Mouse (Mus musculus): ENCODE measurements at regions not wholly inside any gene's neighbourhood (a gene's known extent, or its start where the extent isn't known, plus 50 kb on each side); places are given as distances from the start of the nearest gene placed in this dataset.

DNA sequence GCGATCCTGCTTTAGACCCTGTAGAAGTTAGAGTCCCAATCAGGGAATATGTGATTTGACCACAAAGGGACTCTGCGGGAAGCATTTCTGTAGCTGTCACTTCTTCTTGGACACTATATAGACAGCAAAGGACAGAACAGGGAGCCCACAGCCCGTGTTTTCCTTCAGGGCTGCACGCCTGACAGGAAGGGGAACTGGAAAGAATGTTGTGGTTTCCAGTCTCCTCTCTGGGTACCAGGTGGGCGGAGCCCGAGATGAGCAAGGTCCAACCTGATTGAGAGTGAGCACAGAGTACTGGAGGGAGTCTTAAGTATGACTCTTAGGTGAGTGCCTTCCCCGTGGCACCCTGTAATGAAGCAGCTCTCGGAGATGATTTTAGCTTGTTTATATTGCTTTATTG lies 346.8 kb upstream of the Gm10131 start:
- Histone ChIP-seq H3K4me3 (replicated peaks; ENCODE audit: control insufficient read depth, low read depth, low read length) (no peak overlapping the region), H3K27ac (ENCODE audit: control insufficient read depth, insufficient read depth, low read depth, low read length, poor library complexity) (no peak overlapping the region), H3K4me1 (ENCODE audit: control insufficient read depth, insufficient read depth, low read length) (no peaks in the 10 kb centered on the region)
- TF ChIP-seq POLR2A (IDR thresholded peaks at IDR 0.05; ENCODE audit: borderline replicate concordance, control insufficient read depth, low read depth, low read length) (no peak), CTCF (IDR thresholded peaks at IDR 0.05; ENCODE audit: control insufficient read depth, insufficient read depth, low read length) (no peak)
- WGBS = 33% methylated on average over 8 of the region's 8 CpGs

DNA sequence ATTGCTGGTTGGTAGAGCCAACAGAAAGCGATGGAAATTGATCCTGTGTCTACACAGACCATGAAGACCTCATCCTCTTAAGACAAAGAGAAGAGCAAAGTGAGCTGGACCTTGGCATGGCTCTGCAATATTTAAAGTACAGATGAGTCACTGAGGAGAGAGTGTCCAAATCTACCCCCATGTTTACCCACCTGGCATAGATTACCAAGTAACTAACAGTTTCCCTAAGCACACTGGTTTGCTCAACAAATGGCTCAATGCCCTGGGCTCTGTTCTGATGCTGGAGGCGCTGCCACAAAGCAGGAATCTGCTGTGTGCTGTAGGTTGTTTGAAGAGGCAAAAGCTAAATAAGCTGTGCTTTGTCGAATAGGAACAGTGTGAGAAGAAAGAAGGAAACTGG lies 345.0 kb upstream of the Gm10131 start:
- H3K4me1 ChIP-seq (ENCODE audit: control insufficient read depth, insufficient read depth, low read length) = no peaks in the 10 kb centered on the region
- H3K4me3 ChIP-seq (replicated peaks; ENCODE audit: control insufficient read depth, low read depth, low read length) = no peak overlapping the region
- TF ChIP-seq POLR2A (IDR thresholded peaks at IDR 0.05; ENCODE audit: borderline replicate concordance, control insufficient read depth, low read depth, low read length) (no peak), CTCF (IDR thresholded peaks at IDR 0.05; ENCODE audit: control insufficient read depth, insufficient read depth, low read length) (no peak)
- WGBS = 73% methylated on average over 3 of the region's 3 CpGs
- no peak overlapping the region for H3K27ac ChIP-seq (ENCODE audit: control insufficient read depth, insufficient read depth, low read depth, low read length, poor library complexity)

DNA sequence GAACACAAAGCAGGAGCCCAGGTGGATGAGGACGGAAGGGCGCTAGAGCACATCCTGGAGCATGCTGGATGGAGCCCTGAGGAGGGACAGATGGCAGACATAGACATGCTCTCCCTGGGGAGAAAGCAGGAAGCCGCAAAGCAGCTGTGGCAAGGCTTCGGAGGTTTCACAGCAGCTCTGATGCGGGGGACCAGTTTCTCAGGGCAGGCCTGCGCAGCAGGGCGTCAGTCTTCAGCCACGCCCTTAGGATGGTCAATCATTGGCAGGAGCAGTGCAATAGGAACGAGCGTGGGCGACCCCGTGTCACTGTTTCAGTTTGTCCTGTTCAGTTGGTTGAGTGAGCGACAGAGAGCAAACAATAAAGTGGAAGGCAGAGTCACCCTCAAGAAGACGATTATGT lies 343.8 kb upstream of the Gm10131 start:
- TF ChIP-seq CTCF (IDR thresholded peaks at IDR 0.05; ENCODE audit: control insufficient read depth, insufficient read depth, low read length) (no peak), POLR2A (IDR thresholded peaks at IDR 0.05; ENCODE audit: borderline replicate concordance, control insufficient read depth, low read depth, low read length) (no peak)
- WGBS = 77% methylated on average over 14 of the region's 14 CpGs
- H3K27ac ChIP-seq (ENCODE audit: control insufficient read depth, insufficient read depth, low read depth, low read length, poor library complexity) = no peak overlapping the region
- H3K4me1 ChIP-seq (ENCODE audit: control insufficient read depth, insufficient read depth, low read length) = no peaks in the 10 kb centered on the region
- no peak overlapping the region for H3K4me3 ChIP-seq (replicated peaks; ENCODE audit: control insufficient read depth, low read depth, low read length)

DNA sequence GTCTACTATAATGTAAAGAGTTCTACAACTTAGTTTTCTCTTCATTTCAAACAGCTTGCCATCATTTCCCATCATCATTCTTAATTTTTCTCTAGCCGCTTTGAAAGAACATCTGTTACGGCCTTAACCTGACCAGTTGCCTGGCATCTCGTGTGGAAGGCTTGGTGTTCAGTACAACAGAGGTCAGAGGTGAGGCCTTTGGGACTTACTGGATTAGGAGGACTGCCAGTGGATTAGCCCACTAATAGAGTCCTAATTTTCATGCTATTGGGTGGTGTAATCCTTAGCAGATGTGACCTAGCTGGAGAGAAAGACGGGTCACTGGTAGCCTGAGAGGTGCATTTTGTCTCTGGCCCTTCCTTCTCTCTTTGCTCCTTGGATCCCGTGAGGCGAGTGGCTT lies 341.3 kb upstream of the Gm10131 start:
- no peak overlapping the region for H3K4me3 ChIP-seq (replicated peaks; ENCODE audit: control insufficient read depth, low read depth, low read length)
- no peak overlapping the region for H3K27ac ChIP-seq (ENCODE audit: control insufficient read depth, insufficient read depth, low read depth, low read length, poor library complexity)
- no peaks in the 10 kb centered on the region; the same call in 1 of the 2 replicates for H3K4me1 ChIP-seq (ENCODE audit: control insufficient read depth, insufficient read depth, low read length)
- 83% methylated on average over 6 of the region's 6 CpGs for WGBS
- TF ChIP-seq POLR2A (IDR thresholded peaks at IDR 0.05; ENCODE audit: borderline replicate concordance, control insufficient read depth, low read depth, low read length) (no peak), CTCF (IDR thresholded peaks at IDR 0.05; ENCODE audit: control insufficient read depth, insufficient read depth, low read length) (no peak)

DNA sequence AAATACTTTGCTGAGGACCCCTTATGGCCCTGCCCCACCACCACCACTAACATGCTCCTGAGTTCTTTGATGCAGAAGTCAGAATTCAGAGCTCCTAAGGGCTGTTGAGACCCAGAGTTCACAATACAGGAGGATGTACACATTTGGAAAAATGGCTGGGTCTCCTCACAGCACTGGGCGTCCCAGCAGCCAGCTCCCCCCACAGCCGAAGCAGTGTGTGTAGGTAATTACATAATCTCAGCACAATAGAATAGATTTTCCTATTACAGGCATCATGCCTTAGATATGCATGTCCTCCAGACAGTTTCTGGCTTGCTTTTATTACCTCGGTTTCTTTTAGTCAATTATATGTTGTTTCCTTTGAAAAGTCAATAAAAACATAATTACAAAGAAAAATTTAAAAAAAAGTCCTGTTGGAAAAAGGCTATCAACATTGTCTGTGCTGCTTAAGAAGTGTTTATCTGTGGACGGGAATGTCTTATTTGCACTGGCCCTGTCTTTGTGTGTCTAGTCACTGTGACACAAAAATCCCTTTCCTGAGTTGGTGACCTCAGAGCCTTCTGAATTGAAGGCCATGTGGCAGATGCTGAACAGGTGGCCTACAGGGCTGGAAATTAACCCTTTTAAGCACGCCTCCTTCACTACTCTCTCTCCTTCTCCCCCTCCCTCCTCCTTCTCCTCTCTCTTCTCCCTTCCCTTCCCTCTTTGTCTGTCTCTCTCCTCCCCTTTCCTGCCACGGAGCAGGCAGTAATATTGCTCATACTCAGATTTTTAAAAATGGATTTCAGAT lies 339.9 kb upstream of the Gm10131 start:
- Histone ChIP-seq H3K4me3 (replicated peaks; ENCODE audit: control insufficient read depth, low read depth, low read length) (no peak overlapping the region), H3K4me1 (ENCODE audit: control insufficient read depth, insufficient read depth, low read length) (no peaks in the 10 kb centered on the region; the same call in 1 of the 2 replicates), H3K27ac (ENCODE audit: control insufficient read depth, insufficient read depth, low read depth, low read length, poor library complexity) (no peak overlapping the region)
- TF ChIP-seq CTCF (IDR thresholded peaks at IDR 0.05; ENCODE audit: control insufficient read depth, insufficient read depth, low read length) (no peak), POLR2A (IDR thresholded peaks at IDR 0.05; ENCODE audit: borderline replicate concordance, control insufficient read depth, low read depth, low read length) (no peak)
- 60% methylated on average over 6 of the region's 6 CpGs for WGBS

DNA sequence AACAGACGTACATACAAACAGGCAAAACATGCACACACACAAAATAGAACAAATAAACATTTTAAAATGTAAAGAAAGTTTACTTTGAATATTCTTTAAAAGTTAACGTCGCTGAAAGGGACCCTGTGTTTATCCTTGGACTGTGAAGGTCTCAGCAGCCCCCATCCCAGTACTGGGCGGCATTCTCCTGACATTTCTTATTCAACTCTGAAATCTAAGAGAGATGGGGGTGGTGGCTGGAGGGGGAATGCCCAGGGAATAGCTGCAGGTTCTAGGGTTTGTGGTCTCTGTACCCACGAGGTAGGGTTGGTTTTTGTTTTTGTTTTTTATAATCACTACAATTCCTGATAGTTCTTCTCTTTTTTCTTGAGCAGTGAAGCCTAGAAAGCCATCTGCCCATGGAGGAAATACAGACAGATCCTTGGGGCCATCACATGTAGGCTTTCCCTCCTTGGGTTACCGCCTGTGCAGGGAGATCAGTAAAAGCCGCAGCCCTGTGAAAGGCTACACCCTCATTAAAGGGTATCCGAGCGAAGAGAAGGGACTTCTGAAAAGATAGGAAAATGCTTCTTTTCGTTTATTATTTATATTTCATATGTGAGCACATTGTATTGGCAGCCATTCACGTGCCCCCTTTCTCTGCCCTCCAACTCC lies 338.0 kb upstream of the Gm10131 start:
- no peaks in the 10 kb centered on the region; the same call in 1 of the 2 replicates for H3K4me1 ChIP-seq (ENCODE audit: control insufficient read depth, insufficient read depth, low read length)
- WGBS = 76% methylated on average over 11 of the region's 11 CpGs
- no peak overlapping the region for H3K27ac ChIP-seq (ENCODE audit: control insufficient read depth, insufficient read depth, low read depth, low read length, poor library complexity)
- TF ChIP-seq POLR2A (IDR thresholded peaks at IDR 0.05; ENCODE audit: borderline replicate concordance, control insufficient read depth, low read depth, low read length) = no peak
- no peak for TF ChIP-seq CTCF (IDR thresholded peaks at IDR 0.05; ENCODE audit: control insufficient read depth, insufficient read depth, low read length)
- H3K4me3 ChIP-seq (replicated peaks; ENCODE audit: control insufficient read depth, low read depth, low read length) = no peak overlapping the region

DNA sequence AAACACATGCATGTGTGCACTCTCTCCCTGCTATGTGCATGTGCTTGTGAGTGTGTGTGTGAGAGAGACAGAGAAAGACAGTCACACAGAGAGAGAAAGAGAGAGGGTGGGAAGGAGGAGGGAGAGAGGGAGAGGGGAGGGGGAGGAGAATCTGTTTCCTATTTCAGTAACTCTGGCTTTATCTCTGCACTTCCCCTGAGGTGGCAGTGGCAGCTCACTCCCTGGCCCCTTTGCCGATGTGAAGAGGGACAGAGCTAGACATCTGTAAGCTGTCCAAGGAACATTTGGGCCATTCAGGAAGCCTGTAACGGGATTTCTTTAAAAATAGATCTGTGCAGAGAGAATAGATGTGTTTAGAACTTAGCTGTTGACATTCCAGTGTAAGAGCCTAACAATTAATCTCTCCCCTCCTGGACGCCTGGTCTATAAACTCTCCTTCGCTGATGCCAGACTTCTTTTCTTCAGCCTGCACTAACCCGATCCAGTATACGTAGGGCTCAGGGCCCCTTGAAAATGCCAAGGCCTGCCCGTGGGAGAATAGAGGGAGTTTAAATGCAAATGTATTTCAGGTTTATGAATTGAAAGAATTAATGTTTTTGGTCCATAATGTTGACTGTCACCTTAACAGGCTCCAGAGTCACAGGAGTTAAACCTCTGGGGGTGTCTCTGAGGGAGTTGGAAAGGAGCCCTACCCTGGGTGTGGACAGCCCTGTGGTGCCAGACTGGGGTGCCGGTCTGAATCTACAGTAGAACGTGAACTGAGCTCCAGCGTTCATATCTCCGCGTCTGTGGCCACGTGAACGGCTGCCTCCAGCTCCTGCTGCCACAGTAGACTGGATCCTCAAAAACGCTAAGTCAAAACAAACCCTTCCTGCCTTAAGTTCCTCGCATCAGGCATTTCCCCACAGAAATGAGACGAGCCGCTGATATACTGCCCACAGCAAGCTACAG lies 336.6 kb upstream of the Gm10131 start:
- Histone ChIP-seq H3K4me1 (ENCODE audit: control insufficient read depth, insufficient read depth, low read length) (no peaks in the 10 kb centered on the region; the same call in 1 of the 2 replicates), H3K27ac (ENCODE audit: control insufficient read depth, insufficient read depth, low read depth, low read length, poor library complexity) (no peak overlapping the region), H3K4me3 (replicated peaks; ENCODE audit: control insufficient read depth, low read depth, low read length) (no peak overlapping the region)
- 42% methylated on average over 18 of the region's 18 CpGs for WGBS
- no peak for TF ChIP-seq CTCF (IDR thresholded peaks at IDR 0.05; ENCODE audit: control insufficient read depth, insufficient read depth, low read length)
- no peak for TF ChIP-seq POLR2A (IDR thresholded peaks at IDR 0.05; ENCODE audit: borderline replicate concordance, control insufficient read depth, low read depth, low read length)

DNA sequence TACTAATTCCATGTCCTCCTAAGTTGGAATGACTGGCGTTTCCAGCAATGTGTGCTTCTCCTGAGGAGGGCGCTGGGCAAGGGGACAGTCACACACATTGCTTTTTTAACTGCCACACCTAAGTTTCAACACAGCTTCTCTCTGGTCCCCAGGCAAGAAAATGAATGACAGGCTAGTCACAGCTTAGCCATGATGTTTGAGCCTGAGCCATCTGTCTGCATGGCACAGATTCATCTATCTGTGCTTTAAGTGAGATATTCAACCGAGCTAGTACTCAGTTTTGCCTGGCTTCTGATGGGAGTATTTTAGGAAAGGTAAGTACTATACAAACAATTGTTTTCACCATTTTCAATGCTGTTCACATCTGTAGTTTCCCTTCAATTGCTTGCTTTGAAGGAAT lies 331.2 kb upstream of the Gm10131 start:
- Histone ChIP-seq H3K4me3 (replicated peaks; ENCODE audit: control insufficient read depth, low read depth, low read length) (no peak overlapping the region), H3K27ac (ENCODE audit: control insufficient read depth, insufficient read depth, low read depth, low read length, poor library complexity) (no peak overlapping the region), H3K4me1 (ENCODE audit: control insufficient read depth, insufficient read depth, low read length) (no peaks in the 10 kb centered on the region; the same call in 1 of the 2 replicates)
- TF ChIP-seq CTCF (IDR thresholded peaks at IDR 0.05; ENCODE audit: control insufficient read depth, insufficient read depth, low read length) = no peak
- TF ChIP-seq POLR2A (IDR thresholded peaks at IDR 0.05; ENCODE audit: borderline replicate concordance, control insufficient read depth, low read depth, low read length) = no peak
- 73% methylated on average over 3 of the region's 3 CpGs for WGBS
